Mouse (Mus musculus) embryonic facial prominence, embryonic 11.5 days (tissue): ENCODE data around the gene Gatd1. TPM values are rescaled to one million over a fixed set of nuclear protein-coding genes. Genes with fewer than 3 reads are reported as not detected.

Experiments
- ATAC-seq: fragments of 200-750 bp; cut with Nextera tagmentation; replicated peaks from 2 replicates; pipeline ENCODE4 v1.8.0; 2017; ENCODE audit warnings: low read depth; ENCODE audit not compliant: insufficient number of reproducible peaks, low FRiP score, low TSS enrichment
- DNase-seq: peaks from one replicate; pipeline ENCODE4 v3.0.0-alpha.2; 2015; ENCODE audit warnings: low spot score
- H3K27ac ChIP-seq: fragments of 300-500 bp; sonication (generic); replicated peaks from 2 replicates; pipeline ENCODE4 v1.5.1; 2014; ENCODE audit warnings: mild to moderate bottlenecking, low read depth, low read length, control low read depth
- H3K27me3 ChIP-seq: fragments of 300-500 bp; sonication (generic); 2 replicates; pipeline ENCODE4 v1.6.1; 2014; ENCODE audit warnings: mild to moderate bottlenecking, low read length, moderate library complexity, mixed read lengths; ENCODE audit not compliant: control insufficient read depth, insufficient read depth
- H3K36me3 ChIP-seq: fragments of 300-500 bp; sonication (generic); replicated peaks from 2 replicates; pipeline ENCODE4 v1.6.1; 2014; ENCODE audit warnings: low read depth, mild to moderate bottlenecking, low read length, moderate library complexity, mixed read lengths; ENCODE audit not compliant: control insufficient read depth, insufficient read depth
- H3K4me1 ChIP-seq: fragments of 300-500 bp; sonication (generic); 2 replicates; pipeline ENCODE4 v1.6.1; 2014; ENCODE audit warnings: low read length, mixed read lengths; ENCODE audit not compliant: control insufficient read depth, insufficient read depth
- H3K4me2 ChIP-seq: fragments of 300-500 bp; sonication (generic); 2 replicates; pipeline ENCODE4 v1.6.1; 2014; ENCODE audit warnings: low read depth, mild to moderate bottlenecking, control low read depth, low read length, moderate library complexity
- H3K4me3 ChIP-seq: fragments of 300-500 bp; sonication (generic); 2 replicates; pipeline ENCODE4 v1.5.1; 2014; ENCODE audit warnings: low read depth, low read length, control low read depth
- H3K9ac ChIP-seq: fragments of 300-500 bp; sonication (generic); replicated peaks from 2 replicates; pipeline ENCODE4 v1.6.1; 2014; ENCODE audit warnings: mild to moderate bottlenecking, control low read depth, low read length
- H3K9me3 ChIP-seq: fragments of 300-500 bp; sonication (generic); replicated peaks from 2 replicates; pipeline ENCODE4 v1.6.1; 2016; ENCODE audit warnings: mild to moderate bottlenecking, low read length, inconsistent platforms, mixed read lengths; ENCODE audit not compliant: control insufficient read depth
- WGBS: fragments of 180-500 bp; shearing (Covaris S2); extraction: QIAGEN DNeasy Blood & Tissue Kit; methylation state at CpG from one replicate; pipeline ENCODE4 v1.1.7; 2014; 5-methylcytosine and 5-hydroxymethylcytosine counted together
- polyA plus RNA-seq: library from polyadenylated mRNA; unstranded; fragments of >200 nt; fragmentation: Nextera tagmentation; extraction: Ambion mirVana; gene quantifications from 2 replicates; pipeline ENCODE4 v1.2.1, GENCODE M21; 2014

Gene Gatd1
- polyA plus RNA-seq, 1 experiment from 2014 or later = 44.6 TPM

GRCm38 (mm10) chr7:141439811-141440210 is 25.9 kb upstream of the Gatd1 start:
- H3K9ac ChIP-seq = no peak overlapping the region
- H3K9me3 ChIP-seq = no peaks in the 10 kb centered on the region
- no peak for ATAC-seq
- no peak overlapping the region for H3K4me2 ChIP-seq
- no peaks in the 10 kb centered on the region; the same call in none of the 2 replicates for H3K36me3 ChIP-seq
- WGBS = 98% methylated on average over 11 of the region's 11 CpGs
- no peak overlapping the region for H3K4me3 ChIP-seq
- DNase-seq = no peak
- peaks cover 7% of the 10 kb centered on the region; the same call in 1 of the 2 replicates for H3K4me1 ChIP-seq
- H3K27me3 ChIP-seq = no peaks in the 10 kb centered on the region
- H3K27ac ChIP-seq = no peak overlapping the region

DNA sequence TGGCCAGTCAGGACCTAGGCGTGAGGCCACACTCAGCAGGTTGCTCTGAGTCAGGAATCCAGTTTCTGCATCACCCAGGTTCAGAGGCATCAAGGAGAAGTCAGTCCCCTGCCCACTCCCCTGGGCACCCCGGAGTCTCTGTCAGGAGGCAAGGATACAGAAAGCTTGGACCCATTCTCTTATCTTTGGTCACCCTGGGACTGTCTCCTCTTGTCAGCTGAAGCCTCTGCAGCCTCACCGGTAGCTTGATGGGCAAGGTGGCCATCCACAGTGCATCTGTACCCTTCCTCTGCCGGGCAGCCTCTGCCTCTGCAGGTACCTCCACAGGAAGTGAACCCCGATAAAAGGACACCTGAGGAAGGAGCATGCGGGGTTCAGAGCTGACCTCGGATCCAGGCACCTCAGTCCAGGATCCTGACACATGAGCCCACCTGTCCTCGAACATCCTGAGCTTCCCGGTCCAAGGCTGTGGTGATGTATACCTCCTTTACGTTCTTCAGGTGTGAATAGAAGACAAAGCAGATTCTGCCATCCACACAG is 25.3 kb upstream of the Gatd1 start:
- 93% methylated on average over 10 of the region's 10 CpGs for WGBS
- Histone ChIP-seq H3K27ac (no peak overlapping the region), H3K4me2 (no peak overlapping the region), H3K4me1 (peaks cover 7% of the 10 kb centered on the region; the same call in 1 of the 2 replicates), H3K9ac (no peak overlapping the region), H3K9me3 (no peaks in the 10 kb centered on the region), H3K4me3 (no peak overlapping the region), H3K36me3 (no peaks in the 10 kb centered on the region; the same call in none of the 2 replicates), H3K27me3 (no peaks in the 10 kb centered on the region)
- ATAC-seq (no peak), DNase-seq (no peak)

DNA sequence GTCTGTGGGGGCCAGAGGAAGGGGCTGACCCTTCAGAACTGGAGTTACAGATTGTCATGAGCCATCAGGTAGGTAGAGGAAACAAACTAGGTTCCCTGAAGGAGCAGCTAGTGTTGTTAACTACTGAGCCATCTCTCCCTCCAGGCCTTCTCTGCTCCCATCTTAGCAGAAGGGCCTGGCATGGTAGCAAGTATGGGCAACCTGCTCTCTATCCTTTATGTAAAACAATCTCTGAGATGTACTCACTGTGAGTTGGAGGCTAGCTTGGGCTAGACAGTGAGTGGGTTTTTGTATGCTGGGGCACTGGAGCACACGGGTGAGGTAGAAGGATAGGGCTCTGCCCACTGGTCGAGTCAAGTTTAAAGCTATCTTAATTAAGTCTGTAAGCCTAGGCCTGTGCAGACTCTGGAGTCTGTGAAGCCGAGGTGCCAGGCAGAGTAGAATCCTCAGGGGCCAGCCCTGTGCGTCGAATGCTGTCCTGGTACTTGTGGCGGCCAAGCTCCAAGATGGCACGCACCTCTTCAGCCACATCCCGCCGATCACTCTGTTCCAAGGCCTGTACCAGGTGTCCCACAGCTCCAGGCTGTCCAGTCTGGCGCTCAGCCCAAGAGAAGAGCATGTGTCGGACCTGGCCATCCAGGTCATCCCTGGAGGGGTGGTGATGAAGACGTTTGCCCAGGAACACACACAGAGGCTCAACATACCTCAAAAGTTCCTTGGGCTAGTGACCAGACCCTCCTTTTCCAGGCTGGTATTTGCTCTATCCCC is 24.4 kb upstream of the Gatd1 start:
- H3K36me3 ChIP-seq = no peaks in the 10 kb centered on the region; the same call in none of the 2 replicates
- no peak overlapping the region for H3K4me2 ChIP-seq
- H3K27ac ChIP-seq = no peak overlapping the region
- H3K4me1 ChIP-seq = peaks cover 7% of the 10 kb centered on the region; the same call in 1 of the 2 replicates
- no peaks in the 10 kb centered on the region for H3K27me3 ChIP-seq
- no peak overlapping the region for H3K4me3 ChIP-seq
- ATAC-seq = no peak
- DNase-seq = no peak
- H3K9ac ChIP-seq = no peak overlapping the region
- 89% methylated on average over 12 of the region's 12 CpGs for WGBS
- H3K9me3 ChIP-seq = no peaks in the 10 kb centered on the region

DNA sequence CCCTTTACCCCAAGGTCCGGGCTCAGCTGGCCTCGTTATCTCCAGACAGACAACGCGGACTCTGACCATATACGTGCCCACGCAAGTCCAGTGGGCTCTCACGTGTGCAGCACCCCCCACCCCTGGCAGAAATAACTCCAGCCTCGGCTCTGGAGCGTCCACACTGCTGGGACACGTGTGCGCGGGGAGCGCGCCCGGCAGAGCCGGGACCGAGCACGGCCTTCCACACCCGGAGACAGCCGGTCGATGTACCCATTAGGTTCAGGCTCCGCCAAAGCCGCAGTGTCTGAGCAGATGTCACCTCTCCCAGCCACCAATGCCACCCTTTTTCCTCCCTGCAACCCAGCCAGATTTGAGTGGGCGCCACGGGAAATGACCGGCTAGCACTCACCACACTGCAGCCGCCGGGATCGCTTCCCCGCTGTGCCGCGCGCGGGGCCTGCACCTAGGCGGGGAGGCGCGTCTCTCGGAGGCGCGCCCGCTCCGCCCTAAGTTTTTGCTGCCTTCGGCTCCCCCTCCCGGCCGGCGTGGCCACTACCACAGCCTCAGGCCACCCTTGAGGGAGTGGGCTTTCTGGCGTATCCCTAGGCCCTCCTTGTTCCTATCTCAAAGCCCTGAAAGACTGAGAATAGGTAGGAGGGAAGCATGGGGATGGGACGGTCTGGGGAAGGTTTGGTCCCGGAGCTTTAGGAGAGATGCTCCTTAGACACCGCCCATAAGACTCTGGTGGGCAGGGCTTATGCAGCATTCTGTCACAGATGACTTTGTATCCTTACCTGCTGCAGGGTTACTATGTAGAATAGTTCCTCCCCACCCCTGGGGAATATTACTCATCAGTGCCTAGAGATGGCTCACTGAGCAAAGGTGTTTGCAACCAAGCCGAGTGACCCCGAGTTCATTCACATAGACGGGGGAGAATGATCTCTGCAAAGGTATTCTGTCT is 23.5 kb upstream of the Gatd1 start, which contains the start of gene Slc25a22:
Gene Slc25a22, minus strand, starts transcription at position 715 of the 943 bp plus-strand sequence.
- Histone ChIP-seq H3K9ac (peak within 1 kb of the TSS; percentile 83), H3K4me2 (peak within 1 kb of the TSS; percentile 91), H3K27ac (no peak within 1 kb of the TSS), H3K27me3 (no peaks in the 10 kb centered on the region), H3K4me3 (peak within 1 kb of the TSS; percentile 56), H3K36me3 (no peaks in the 10 kb centered on the region; the same call in none of the 2 replicates), H3K9me3 (no peaks in the 10 kb centered on the region), H3K4me1 (peaks cover 1% of the 10 kb centered on the region; the same call in 1 of the 2 replicates)
- WGBS = 5% methylated on average over 53 of the region's 53 CpGs
- DNase-seq = peak; percentile 90
- peak; percentile 64 for ATAC-seq

GRCm38 (mm10) chr7:141436523-141436892 is 22.6 kb upstream of the Gatd1 start:
- H3K36me3 ChIP-seq = no peaks in the 10 kb centered on the region; the same call in none of the 2 replicates

DNA sequence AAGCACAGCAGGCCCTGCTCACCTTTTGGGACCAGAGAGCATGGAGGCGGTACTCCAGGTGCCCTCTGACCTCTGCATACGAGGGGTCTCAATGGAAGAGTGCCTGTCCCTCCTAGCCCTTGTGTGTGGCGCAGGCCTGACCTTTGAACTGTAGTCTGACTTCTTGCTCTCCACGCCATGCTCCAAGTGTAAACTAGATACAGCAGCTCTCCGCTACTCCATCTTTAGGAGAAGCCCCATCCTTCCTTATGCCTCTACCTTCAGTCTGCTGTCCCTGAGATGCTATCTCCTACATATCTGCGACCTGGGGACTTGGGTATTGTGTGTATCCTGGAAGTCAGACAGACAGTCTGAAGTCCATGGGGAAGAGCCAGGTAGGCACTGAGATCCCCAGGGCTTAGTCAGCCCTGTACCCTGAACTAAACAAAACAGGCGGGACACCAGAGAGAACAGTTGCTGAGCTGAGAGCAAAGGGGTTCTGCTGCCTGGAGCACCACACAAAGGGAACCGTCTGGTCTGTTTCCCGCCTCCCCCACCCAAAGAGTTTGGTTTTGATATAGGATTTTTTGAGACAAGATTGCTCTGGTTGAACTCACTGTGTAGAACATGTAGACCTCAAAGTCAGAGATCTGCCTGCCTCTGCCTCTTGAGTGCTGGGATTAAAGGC is 22.1 kb upstream of the Gatd1 start:
- no peaks in the 10 kb centered on the region for H3K27me3 ChIP-seq
- 75% methylated on average over 9 of the region's 9 CpGs for WGBS
- H3K4me1 ChIP-seq = no peaks in the 10 kb centered on the region; the same call in 1 of the 2 replicates
- no peak overlapping the region; the same call in none of the 2 replicates for H3K4me2 ChIP-seq
- no peak overlapping the region for H3K4me3 ChIP-seq
- no peak overlapping the region for H3K27ac ChIP-seq
- no peaks in the 10 kb centered on the region for H3K9me3 ChIP-seq
- DNase-seq (no peak), ATAC-seq (no peak)
- H3K9ac ChIP-seq = no peak overlapping the region
- peaks cover under 1% of the 10 kb centered on the region for H3K36me3 ChIP-seq

More at GRCm38 (mm10) chr7:141436523-141436892, 22.6 kb upstream of the Gatd1 start:
- no peaks in the 10 kb centered on the region for H3K27me3 ChIP-seq
- peak overlapping the region; percentile 56 for H3K4me3 ChIP-seq
- WGBS = 64% methylated on average over 2 of the region's 2 CpGs
- H3K27ac ChIP-seq = no peak overlapping the region
- H3K4me1 ChIP-seq = no peaks in the 10 kb centered on the region; the same call in 1 of the 2 replicates
- peak overlapping the region; percentile 91 for H3K4me2 ChIP-seq
- no peaks in the 10 kb centered on the region for H3K9me3 ChIP-seq
- no peak for DNase-seq
- peak overlapping the region; percentile 83 for H3K9ac ChIP-seq
- ATAC-seq = no peak

DNA sequence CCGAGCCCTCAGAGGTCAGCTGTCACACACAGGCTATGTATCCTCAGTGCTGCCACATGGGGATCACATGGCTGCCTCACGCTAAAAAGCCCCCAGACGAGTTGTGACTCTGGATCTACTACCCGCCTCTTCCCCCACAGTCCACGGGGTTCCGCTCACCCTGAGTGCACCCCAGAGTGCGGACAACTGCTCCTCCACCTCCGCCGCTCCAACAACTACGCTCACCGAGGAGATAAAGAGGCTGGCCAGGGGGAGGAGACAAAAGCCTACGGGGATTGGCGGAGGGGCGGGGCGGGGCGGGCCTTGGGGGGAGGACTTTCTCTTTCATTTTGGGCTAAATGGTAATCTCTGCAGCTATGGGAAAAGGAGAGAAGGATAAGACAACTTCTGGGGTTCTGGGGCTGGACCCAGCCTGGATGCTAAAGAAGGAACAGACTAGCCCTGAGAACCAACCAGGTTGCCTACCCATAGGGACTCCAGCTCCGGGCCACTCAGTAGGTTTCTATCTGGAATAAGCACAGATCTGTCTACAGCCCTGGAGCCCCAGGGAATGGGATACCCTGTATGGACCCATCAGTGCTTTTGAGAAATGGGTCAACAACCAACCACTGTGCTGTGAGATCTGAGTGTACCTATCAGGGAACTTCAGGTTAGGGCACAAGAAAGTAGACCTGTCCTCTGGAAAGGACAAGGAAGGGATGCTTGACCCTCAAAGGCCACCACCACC is 21.4 kb upstream of the Gatd1 start:
- no peaks in the 10 kb centered on the region for H3K27me3 ChIP-seq
- peak overlapping the region; percentile 81 for H3K4me2 ChIP-seq
- ATAC-seq = no peak
- peak overlapping the region; percentile 43 for H3K9ac ChIP-seq
- H3K4me3 ChIP-seq = peak overlapping the region; percentile 38
- WGBS = 7% methylated on average over 17 of the region's 17 CpGs
- no peaks in the 10 kb centered on the region for H3K9me3 ChIP-seq
- DNase-seq = peak; percentile 58
- peaks cover 2% of the 10 kb centered on the region for H3K36me3 ChIP-seq
- no peaks in the 10 kb centered on the region; the same call in 1 of the 2 replicates for H3K4me1 ChIP-seq
- H3K27ac ChIP-seq = no peak overlapping the region
